Mouse (Mus musculus) cerebellum, adult 2 months (tissue): ENCODE results near the gene Asb16.

Experiments
- CTCF ChIP-seq: fragments of 200-500 bp; IDR thresholded peaks from 2 replicates; pipeline ENCODE4 v1.5.1; 2011; ENCODE audit warnings: low read depth, mild to moderate bottlenecking, control low read depth, low read length, moderate library complexity, borderline replicate concordance; ENCODE audit not compliant: insufficient read depth
- POLR2A ChIP-seq: fragments of 200-500 bp; IDR thresholded peaks from 2 replicates; pipeline ENCODE4 v1.6.1; 2011; ENCODE audit warnings: low read length, control low read depth, borderline replicate concordance; ENCODE audit not compliant: insufficient read depth

GRCm38 (mm10) chr11:102267480-102267879 is 1.1 kb upstream of the Asb16 start:
- TF ChIP-seq POLR2A (no peak), CTCF (peak; percentile 75)
